Mouse (Mus musculus): ENCODE measurements around the gene BC030870. TPM values are rescaled to one million over a fixed set of nuclear protein-coding genes. Genes with fewer than 3 reads are reported as not detected.

Gene BC030870
- polyA plus RNA-seq, 1 experiment from 2014 or later, result 2.6 TPM

GRCm38 (mm10) chr8:65138830-65139466 is 9.6 kb upstream of the BC030870 start:
- H3K4me3 ChIP-seq (ENCODE audit: low read depth, low read length), result no peak overlapping the region
- ATAC-seq (ENCODE audit: insufficient read depth), result no peak; the same call in 1 of the 2 replicates
- peak; percentile 63 for DNase-seq
- peak; percentile 53 for TF ChIP-seq CTCF (IDR thresholded peaks at IDR 0.05; ENCODE audit: low read depth)
- H3K27me3 ChIP-seq (ENCODE audit: insufficient read depth, low read length), result no peaks in the 10 kb centered on the region
- no peak overlapping the region for H3K9ac ChIP-seq
- no peaks in the 10 kb centered on the region for H3K36me3 ChIP-seq (ENCODE audit: insufficient read depth)
- H3K27ac ChIP-seq (ENCODE audit: low read depth), result no peak overlapping the region
- no peaks in the 10 kb centered on the region for H3K4me1 ChIP-seq (ENCODE audit: insufficient read depth)
- H3K4me2 ChIP-seq, result no peak overlapping the region
- H3K9me3 ChIP-seq (ENCODE audit: low read depth, low read length), result no peaks in the 10 kb centered on the region
- WGBS, result 65% methylated on average over 3 of the region's 3 CpGs

- Histone ChIP-seq H3K36me3 (ENCODE audit: insufficient read depth) (no peaks in the 10 kb centered on the region), H3K27ac (ENCODE audit: low read depth) (no peak overlapping the region), H3K4me3 (ENCODE audit: low read depth, low read length) (no peak overlapping the region), H3K9me3 (ENCODE audit: low read depth, low read length) (no peaks in the 10 kb centered on the region), H3K4me2 (no peak overlapping the region), H3K9ac (no peak overlapping the region), H3K27me3 (ENCODE audit: insufficient read depth, low read length) (no peaks in the 10 kb centered on the region), H3K4me1 (ENCODE audit: insufficient read depth) (no peaks in the 10 kb centered on the region)
- DNase-seq (no peak), ATAC-seq (ENCODE audit: insufficient read depth) (no peak)
- WGBS, result 68% methylated on average over 3 of the region's 3 CpGs
- no peak for TF ChIP-seq CTCF (IDR thresholded peaks at IDR 0.05; ENCODE audit: low read depth)
Observed at GRCm38 (mm10) chr8:65126454-65126853, 2.9 kb downstream of the BC030870 start.

- no peak overlapping the region for H3K27ac ChIP-seq (ENCODE audit: low read depth)
- no peak for TF ChIP-seq CTCF (IDR thresholded peaks at IDR 0.05; ENCODE audit: low read depth)
- H3K9ac ChIP-seq, result no peak overlapping the region
- H3K27me3 ChIP-seq (ENCODE audit: insufficient read depth, low read length), result no peaks in the 10 kb centered on the region
- H3K36me3 ChIP-seq (ENCODE audit: insufficient read depth), result no peaks in the 10 kb centered on the region
- H3K4me1 ChIP-seq (ENCODE audit: insufficient read depth), result no peaks in the 10 kb centered on the region
- ATAC-seq (ENCODE audit: insufficient read depth) (no peak), DNase-seq (no peak)
- no peak overlapping the region for H3K4me2 ChIP-seq
- no peaks in the 10 kb centered on the region for H3K9me3 ChIP-seq (ENCODE audit: low read depth, low read length)
- 43% methylated on average over 1 of the region's 1 CpGs for WGBS
- H3K4me3 ChIP-seq (ENCODE audit: low read depth, low read length), result no peak overlapping the region
Observed at GRCm38 (mm10) chr8:65126014-65126413, 3.3 kb downstream of the BC030870 start.

GRCm38 (mm10) chr8:65112092-65112491 is 17.3 kb downstream of the BC030870 start:
- DNase-seq (peak; percentile 24), ATAC-seq (ENCODE audit: insufficient read depth) (peak; percentile 52)
- Histone ChIP-seq H3K4me2 (no peak overlapping the region), H3K9ac (no peak overlapping the region), H3K27ac (ENCODE audit: low read depth) (no peak overlapping the region), H3K4me1 (ENCODE audit: insufficient read depth) (no peaks in the 10 kb centered on the region), H3K27me3 (ENCODE audit: insufficient read depth, low read length) (no peaks in the 10 kb centered on the region), H3K36me3 (ENCODE audit: insufficient read depth) (no peaks in the 10 kb centered on the region), H3K4me3 (ENCODE audit: low read depth, low read length) (no peak overlapping the region), H3K9me3 (ENCODE audit: low read depth, low read length) (no peaks in the 10 kb centered on the region)
- no peak for TF ChIP-seq CTCF (IDR thresholded peaks at IDR 0.05; ENCODE audit: low read depth)
- 62% methylated on average over 6 of the region's 6 CpGs for WGBS

GRCm38 (mm10) chr8:65110285-65110691 is 19.1 kb downstream of the BC030870 start:
- no peaks in the 10 kb centered on the region for H3K9me3 ChIP-seq (ENCODE audit: low read depth, low read length)
- H3K36me3 ChIP-seq (ENCODE audit: insufficient read depth), result no peaks in the 10 kb centered on the region
- peak; percentile 91 for TF ChIP-seq CTCF (IDR thresholded peaks at IDR 0.05; ENCODE audit: low read depth)
- H3K9ac ChIP-seq, result no peak overlapping the region
- no peak overlapping the region for H3K4me3 ChIP-seq (ENCODE audit: low read depth, low read length)
- no peak overlapping the region for H3K4me2 ChIP-seq
- ATAC-seq (ENCODE audit: insufficient read depth) (peak; percentile 82), DNase-seq (peak; percentile 90)
- no peaks in the 10 kb centered on the region for H3K27me3 ChIP-seq (ENCODE audit: insufficient read depth, low read length)
- H3K27ac ChIP-seq (ENCODE audit: low read depth), result no peak overlapping the region
- H3K4me1 ChIP-seq (ENCODE audit: insufficient read depth), result no peaks in the 10 kb centered on the region
- 32% methylated on average over 5 of the region's 5 CpGs for WGBS

GRCm38 (mm10) chr8:65108936-65109335 is 20.4 kb downstream of the BC030870 start:
- TF ChIP-seq CTCF (IDR thresholded peaks at IDR 0.05; ENCODE audit: low read depth), result no peak
- DNase-seq, result no peak

GRCm38 (mm10) chr8:65107936-65108718 is 21.2 kb downstream of the BC030870 start:
- no peak for TF ChIP-seq CTCF (IDR thresholded peaks at IDR 0.05; ENCODE audit: low read depth)
- H3K4me2 ChIP-seq, result no peak overlapping the region
- H3K9ac ChIP-seq, result no peak overlapping the region
- no peaks in the 10 kb centered on the region for H3K36me3 ChIP-seq (ENCODE audit: insufficient read depth)
- no peaks in the 10 kb centered on the region for H3K4me1 ChIP-seq (ENCODE audit: insufficient read depth)
- ATAC-seq (ENCODE audit: insufficient read depth) (no peak), DNase-seq (no peak)
- no peak overlapping the region for H3K4me3 ChIP-seq (ENCODE audit: low read depth, low read length)
- H3K27me3 ChIP-seq (ENCODE audit: insufficient read depth, low read length), result no peaks in the 10 kb centered on the region
- WGBS, result 91% methylated on average over 25 of the region's 25 CpGs
- no peak overlapping the region for H3K27ac ChIP-seq (ENCODE audit: low read depth)
- no peaks in the 10 kb centered on the region for H3K9me3 ChIP-seq (ENCODE audit: low read depth, low read length)

More at GRCm38 (mm10) chr8:65108936-65109335, 20.4 kb downstream of the BC030870 start:
- Histone ChIP-seq H3K27ac (ENCODE audit: low read depth) (no peak overlapping the region), H3K9me3 (ENCODE audit: low read depth, low read length) (no peaks in the 10 kb centered on the region), H3K27me3 (ENCODE audit: insufficient read depth, low read length) (no peaks in the 10 kb centered on the region), H3K36me3 (ENCODE audit: insufficient read depth) (no peaks in the 10 kb centered on the region), H3K4me1 (ENCODE audit: insufficient read depth) (no peaks in the 10 kb centered on the region), H3K4me2 (no peak overlapping the region), H3K9ac (no peak overlapping the region), H3K4me3 (ENCODE audit: low read depth, low read length) (no peak overlapping the region)
- no peak for ATAC-seq (ENCODE audit: insufficient read depth)
- WGBS, result 65% methylated on average over 6 of the region's 6 CpGs
